ENCODE assay signal across 18 mouse cellular contexts in the genomic region with DNA sequence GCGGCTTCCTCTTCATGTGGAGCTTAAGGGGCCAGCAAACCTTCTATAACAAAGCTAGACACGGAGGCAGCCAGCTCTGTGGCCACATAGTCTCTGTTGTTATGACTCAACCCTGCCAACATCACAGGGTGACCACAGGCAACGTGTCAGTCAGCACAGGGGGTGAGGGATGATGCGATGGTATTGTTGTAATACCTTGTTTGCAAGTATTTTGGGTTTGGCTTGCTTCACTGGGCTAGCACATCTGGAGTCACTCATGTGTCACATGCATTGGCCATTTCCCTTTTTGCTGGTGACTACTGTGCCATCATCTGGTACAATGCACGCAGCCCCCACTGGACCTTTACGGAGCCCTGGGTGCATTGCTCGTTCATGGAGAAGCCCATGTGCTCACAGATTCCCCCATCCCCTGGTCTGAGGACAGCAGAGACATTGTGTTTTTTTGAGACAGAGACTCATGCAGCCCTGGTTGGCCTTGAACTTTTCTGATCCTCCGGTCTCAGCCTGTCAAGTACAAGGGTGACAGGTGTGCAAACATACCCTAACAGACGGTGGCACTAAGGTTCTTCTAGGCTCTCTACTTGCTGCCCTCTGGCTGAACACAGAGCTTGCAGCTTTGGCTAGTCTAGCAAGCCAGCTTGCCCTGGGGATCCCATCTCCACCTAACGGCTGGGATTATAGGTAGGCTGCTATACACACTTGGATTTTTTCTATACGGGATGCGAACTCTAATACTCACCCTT. TPM values are rescaled to one million over a fixed set of nuclear protein-coding genes. Genes with fewer than 3 reads are reported as not detected.
DNase-seq lines count a peak whose midpoint lies in the region; ATAC-seq and TF ChIP-seq lines count a peak whose summit lies in the region.
"Had no signal": no experiment of that assay in that cellular context is flagged by ENCODE, and none has a peak within 500 bp of the region (broad histone marks: within the 10 kb centered on the region; RNA-seq: fewer than 3 reads in every experiment).

No protein-coding gene starts in this region.

- no peak overlapping the region for H3K4me2 ChIP-seq in forebrain, embryonic 15.5 days (replicated peaks)
- H3K4me2 ChIP-seq: forebrain, embryonic 13.5 days; limb, embryonic 12.5 days; lung, embryonic 14.5 days had no signal

- no peaks in the 10 kb centered on the region for H3K9me3 ChIP-seq in embryonic facial prominence, embryonic 10.5 days
- no peaks in the 10 kb centered on the region for H3K9me3 ChIP-seq in forebrain, embryonic 15.5 days
- H3K9me3 ChIP-seq: forebrain, embryonic 13.5 days; limb, embryonic 12.5 days had no signal

- no peak overlapping the region for H3K4me3 ChIP-seq in spleen, adult 2 months (ENCODE audit: extremely low read depth, insufficient read depth, insufficient read length)
- H3K4me3 ChIP-seq in macrophage (ENCODE audit: inconsistent target): no peak overlapping the region
- no peak overlapping the region for H3K4me3 ChIP-seq in embryonic facial prominence, embryonic 10.5 days
- no peak overlapping the region for H3K4me3 ChIP-seq in forebrain, embryonic 15.5 days
- H3K4me3 ChIP-seq: forebrain, embryonic 13.5 days; limb, embryonic 12.5 days had no signal

- no peaks in the 10 kb centered on the region for H3K27me3 ChIP-seq in spleen, adult 2 months (ENCODE audit: control insufficient read depth, insufficient read depth, low read length)
- H3K27me3 ChIP-seq in embryonic facial prominence, embryonic 10.5 days (replicated peaks; ENCODE audit: low read depth, poor library complexity, severe bottlenecking): no peaks in the 10 kb centered on the region
- no peaks in the 10 kb centered on the region for H3K27me3 ChIP-seq in forebrain, embryonic 15.5 days
- H3K27me3 ChIP-seq: forebrain, embryonic 13.5 days; limb, embryonic 12.5 days had no signal

- DNase-seq in adrenal gland, postnatal 14 days: peak; percentile 62
- DNase-seq in adrenal gland, postnatal 4 days (ENCODE audit: low spot score in 2 of 2): no peak
- no peak for DNase-seq in spleen, adult 2 months (ENCODE audit: low read depth in 1 of 2, low spot score in 2 of 2)
- no peak for DNase-seq in spleen, postnatal 36 days (ENCODE audit: low spot score in 2 of 2)
- DNase-seq in embryonic facial prominence, embryonic 10.5 days (ENCODE audit: low spot score): no peak
- DNase-seq in left cerebral cortex, postnatal 25 days (ENCODE audit: low spot score in 2 of 2): no peak
- DNase-seq: cerebellum, postnatal 36 days; gastrocnemius, postnatal 14 days; kidney, adult 11 months; kidney, postnatal 36 days; lung, embryonic 14.5 days; midbrain, embryonic 14.5 days had no signal

- H3K27ac ChIP-seq in spleen, adult 2 months (ENCODE audit: insufficient read depth, low read length): peak overlapping the region; percentile 20; the same call in 1 of the 2 replicates
- H3K27ac ChIP-seq in macrophage: peak overlapping the region; percentile 94
- H3K27ac ChIP-seq in embryonic facial prominence, embryonic 10.5 days (replicated peaks): no peak overlapping the region
- H3K27ac ChIP-seq in forebrain, embryonic 15.5 days (replicated peaks): no peak overlapping the region
- H3K27ac ChIP-seq: forebrain, embryonic 13.5 days; limb, embryonic 12.5 days had no signal

- ATAC-seq in forebrain, embryonic 15.5 days (replicated peaks): no peak
- ATAC-seq: CD4-positive, CD25-positive, alpha-beta regulatory T cell, adult 4 months; forebrain, embryonic 13.5 days had no signal

- TF ChIP-seq CTCF in spleen, adult 2 months (IDR thresholded peaks at IDR 0.05; ENCODE audit: extremely low read depth, insufficient read depth, insufficient read length, insufficient replicate concordance): no peak

- TF ChIP-seq POLR2A in spleen, adult 2 months (IDR thresholded peaks at IDR 0.05; ENCODE audit: low read depth, low read length): no peak

- peaks cover 33% of the 10 kb centered on the region for H3K36me3 ChIP-seq in spleen, adult 2 months (ENCODE audit: control insufficient read depth, insufficient read depth, low read length)
- H3K36me3 ChIP-seq in macrophage (ENCODE audit: inconsistent target): peaks cover 77% of the 10 kb centered on the region
- H3K36me3 ChIP-seq in embryonic facial prominence, embryonic 10.5 days (replicated peaks): peaks cover 96% of the 10 kb centered on the region
- no peaks in the 10 kb centered on the region for H3K36me3 ChIP-seq in forebrain, embryonic 15.5 days

- H3K4me1 ChIP-seq in spleen, adult 2 months (ENCODE audit: control insufficient read depth, insufficient read depth, insufficient read length): peaks cover 16% of the 10 kb centered on the region; the same call in 1 of the 2 replicates
- no peaks in the 10 kb centered on the region; the same call in 1 of the 2 replicates for H3K4me1 ChIP-seq in embryonic facial prominence, embryonic 10.5 days
- no peaks in the 10 kb centered on the region for H3K4me1 ChIP-seq in forebrain, embryonic 15.5 days
- H3K4me1 ChIP-seq: forebrain, embryonic 13.5 days; limb, embryonic 12.5 days had no signal

- H3K9ac ChIP-seq in forebrain, embryonic 15.5 days (replicated peaks): no peak overlapping the region
- H3K9ac ChIP-seq: forebrain, embryonic 13.5 days; limb, embryonic 12.5 days had no signal

- peaks cover 99% of the 10 kb centered on the region for H3K79me2 ChIP-seq in macrophage (ENCODE audit: inconsistent target)

- WGBS in spleen, adult 2 months: 53% methylated on average over 12 of the region's 12 CpGs
- WGBS in macrophage (ENCODE audit: missing documents): 50% methylated on average over 12 of the region's 12 CpGs
- 90% methylated on average over 12 of the region's 12 CpGs for WGBS in embryonic facial prominence, embryonic 10.5 days
- 90% methylated on average over 12 of the region's 12 CpGs for WGBS in forebrain, embryonic 15.5 days

- intact Hi-C loops in left cerebral cortex, postnatal 25 days (cut with DNase I): no loop called here

RNA-seq across cellular contexts. Expression of gene Gm20431, which starts 11.8 kb away (rescaled TPM):
- total RNA-seq in adrenal gland, postnatal 14 days (2021): 19.2 and 23.8 TPM in 2 replicates
- 10 to 100 TPM; 18.2 to 23.0 TPM for total RNA-seq in adrenal gland, postnatal 4 days (2021)
- 13.2 TPM in 1 of 2 replicates, not detected in the other for polyA plus RNA-seq in spleen, adult 2 months (2012; rRNA removed)
- total RNA-seq in macrophage (2018; cell fraction: chromatin; rRNA removed): not detected
- total RNA-seq in macrophage (2018; cell fraction: cytosol; rRNA removed): under 1 TPM in 10 of 26 experiments, not detected in 16; 0.09 to 0.43 (median 0.13) TPM
- 1 to 10 TPM in 1 of 26 experiments, under 1 TPM in 2, not detected in 23; 0.35 to 1.7 (median 0.48) TPM for total RNA-seq in macrophage (2018; cell fraction: nucleus; rRNA removed)
- not detected in 3 replicates for polyA plus RNA-seq in macrophage (2018)
- polyA plus RNA-seq in embryonic facial prominence, embryonic 10.5 days (2016; fragmentation: Nextera tagmentation; extraction: Ambion mirVana): 0.68 and 4.9 TPM in 2 replicates
- 8.6 and 12.3 TPM in 2 replicates for polyA plus RNA-seq in forebrain, embryonic 15.5 days (2015; fragmentation: Nextera tagmentation; extraction: Ambion mirVana)
- total RNA-seq in left cerebral cortex, postnatal 25 days (2021): 10 to 100 TPM; 43.9 to 47.8 TPM
- polyA plus RNA-seq: CD4-positive, CD25-positive, alpha-beta regulatory T cell, adult 4 months; urinary bladder, adult 2 months had no signal

RNA-seq across cellular contexts. Expression of gene Ube2v1, which starts 17.6 kb away (rescaled TPM):
- total RNA-seq in adrenal gland, postnatal 14 days (2021): 172 and 174 TPM in 2 replicates
- 100 to 1,000 TPM; 194 to 200 TPM for total RNA-seq in adrenal gland, postnatal 4 days (2021)
- 85.2 and 102 TPM in 2 replicates for polyA plus RNA-seq in spleen, adult 2 months (2012; rRNA removed)
- 10 to 100 TPM; 43.1 to 85.5 (median 59.3) TPM for total RNA-seq in macrophage (2018; cell fraction: chromatin; rRNA removed)
- total RNA-seq in macrophage (2018; cell fraction: cytosol; rRNA removed): 100 to 1,000 TPM; 142 to 211 (median 167) TPM
- total RNA-seq in macrophage (2018; cell fraction: nucleus; rRNA removed): 10 to 100 TPM; 35.1 to 99.4 (median 64.2) TPM
- 152 to 209 TPM (median 172 TPM) in 3 replicates for polyA plus RNA-seq in macrophage (2018)
- 384 and 394 TPM in 2 replicates for polyA plus RNA-seq in embryonic facial prominence, embryonic 10.5 days (2016; fragmentation: Nextera tagmentation; extraction: Ambion mirVana)
- polyA plus RNA-seq in forebrain, embryonic 15.5 days (2015; fragmentation: Nextera tagmentation; extraction: Ambion mirVana): 267 and 269 TPM in 2 replicates
- total RNA-seq in left cerebral cortex, postnatal 25 days (2021): 100 to 1,000 TPM; 254 to 264 TPM

RNA-seq across cellular contexts. Expression of gene Cebpb, which starts 39.3 kb away (rescaled TPM):
- 358 and 403 TPM in 2 replicates for total RNA-seq in adrenal gland, postnatal 14 days (2021)
- total RNA-seq in adrenal gland, postnatal 4 days (2021): 100 to 1,000 TPM; 229 to 255 TPM
- 68.5 and 161 TPM in 2 replicates for polyA plus RNA-seq in spleen, adult 2 months (2012; rRNA removed)
- total RNA-seq in macrophage (2018; cell fraction: chromatin; rRNA removed): 10 to 100 TPM; 13.7 to 87.4 (median 42.2) TPM
- total RNA-seq in macrophage (2018; cell fraction: cytosol; rRNA removed): 100 to 1,000 TPM in 12 of 26 experiments, 10 to 100 TPM in 14; 30.7 to 271 (median 98.7) TPM
- total RNA-seq in macrophage (2018; cell fraction: nucleus; rRNA removed): 100 to 1,000 TPM in 19 of 26 experiments, 10 to 100 TPM in 7; 25.3 to 303 (median 156) TPM
- polyA plus RNA-seq in macrophage (2018): 4.8 to 33.5 TPM (median 23.5 TPM) in 3 replicates
- 1.7 and 1.8 TPM in 2 replicates for polyA plus RNA-seq in embryonic facial prominence, embryonic 10.5 days (2016; fragmentation: Nextera tagmentation; extraction: Ambion mirVana)
- polyA plus RNA-seq in forebrain, embryonic 15.5 days (2015; fragmentation: Nextera tagmentation; extraction: Ambion mirVana): 1.6 and 1.8 TPM in 2 replicates
- total RNA-seq in left cerebral cortex, postnatal 25 days (2021): 10 to 100 TPM; 12.1 to 12.7 TPM

RNA-seq across cellular contexts. Expression of gene Tmem189, which starts 40.2 kb away (rescaled TPM):
- total RNA-seq in adrenal gland, postnatal 14 days (2021): 30.7 and 37.5 TPM in 2 replicates
- 10 to 100 TPM; 32.9 to 35.4 TPM for total RNA-seq in adrenal gland, postnatal 4 days (2021)
- polyA plus RNA-seq in spleen, adult 2 months (2012; rRNA removed): 90.7 and 126 TPM in 2 replicates
- 100 to 1,000 TPM in 7 of 26 experiments, 10 to 100 TPM in 19; 41.8 to 182 (median 85.4) TPM for total RNA-seq in macrophage (2018; cell fraction: chromatin; rRNA removed)
- 100 to 1,000 TPM; 103 to 247 (median 137) TPM for total RNA-seq in macrophage (2018; cell fraction: cytosol; rRNA removed)
- total RNA-seq in macrophage (2018; cell fraction: nucleus; rRNA removed): 100 to 1,000 TPM in 25 of 26 experiments, 10 to 100 TPM in 1; 73.5 to 264 (median 143) TPM
- 165 to 276 TPM (median 174 TPM) in 3 replicates for polyA plus RNA-seq in macrophage (2018)
- 40.2 and 43.7 TPM in 2 replicates for polyA plus RNA-seq in embryonic facial prominence, embryonic 10.5 days (2016; fragmentation: Nextera tagmentation; extraction: Ambion mirVana)
- 30.1 and 31.5 TPM in 2 replicates for polyA plus RNA-seq in forebrain, embryonic 15.5 days (2015; fragmentation: Nextera tagmentation; extraction: Ambion mirVana)
- total RNA-seq in left cerebral cortex, postnatal 25 days (2021): 10 to 100 TPM; 49.7 to 54.0 TPM

Comparison
In these comparisons a context has a peak if more than half of its experiments do, and no peak if none do; other contexts are left out.
1. H3K27ac ChIP-seq: peak in spleen, adult 2 months (single experiment) and macrophage (single experiment); none in embryonic facial prominence, embryonic 10.5 days (single experiment) and forebrain, embryonic 15.5 days (single experiment).